Mouse (Mus musculus) liver, embryonic 14.5 days (tissue): ENCODE data around the gene Alkbh3. TPM values are rescaled to one million over a fixed set of nuclear protein-coding genes. Genes with fewer than 3 reads are reported as not detected.

ENCODE experiments used
- ATAC-seq: fragments of 200-750 bp; cut with Nextera tagmentation; 2 replicates; pipeline ENCODE4 v1.8.0; 2017; ENCODE audit warnings: moderate number of reproducible peaks, mild to moderate bottlenecking, moderate library complexity; ENCODE audit not compliant: insufficient read depth
- DNase-seq, 3 experiments: peaks; one replicate each; pipeline ENCODE4 v3.0.0-alpha.2; 2012 to 2013; ENCODE audit warnings: low read depth in 3 of 3, low spot score in 3 of 3
- H3K27ac ChIP-seq: fragments of 300-500 bp; sonication (generic); 2 replicates; pipeline ENCODE4 v1.5.1; 2014; ENCODE audit warnings: moderate library complexity, mild to moderate bottlenecking, control low read depth, inconsistent platforms
- H3K27me3 ChIP-seq: fragments of 300-500 bp; sonication (generic); 2 replicates; pipeline ENCODE4 v1.6.1; 2014; ENCODE audit warnings: mild to moderate bottlenecking, low read length, moderate library complexity; ENCODE audit not compliant: control insufficient read depth, insufficient read depth
- H3K36me3 ChIP-seq: fragments of 300-500 bp; sonication (generic); replicated peaks from 2 replicates; pipeline ENCODE4 v1.6.1; 2014; ENCODE audit warnings: low read depth; ENCODE audit not compliant: control insufficient read depth, insufficient read depth
- H3K4me1 ChIP-seq, 2 experiments: fragments of 200-500 bp in 1 of 2; fragments of 300-500 bp in 1 of 2; sonication (generic) in 1 of 2; replicated peaks; 2 replicates each; pipeline ENCODE4 v1.6.1; 2012 to 2014; ENCODE audit warnings: antibody characterized with exemption in 1 of 2, inconsistent platforms in 1 of 2, low read length in 1 of 2; ENCODE audit not compliant: control insufficient read depth in 2 of 2, insufficient read depth in 2 of 2
- H3K4me2 ChIP-seq: fragments of 300-500 bp; sonication (generic); 2 replicates; pipeline ENCODE4 v1.6.1; 2014; ENCODE audit warnings: low read depth, mild to moderate bottlenecking, control low read depth, moderate library complexity
- H3K4me3 ChIP-seq, 2 experiments: fragments of 200-500 bp in 1 of 2; fragments of 300-500 bp in 1 of 2; sonication (generic) in 1 of 2; 2 replicates each; pipeline ENCODE4 v1.5.1; 2012 to 2014; ENCODE audit warnings: low read depth in 2 of 2, low read length in 2 of 2, mild to moderate bottlenecking in 2 of 2, control low read depth in 1 of 2, inconsistent platforms in 1 of 2, moderate library complexity in 1 of 2; ENCODE audit not compliant: insufficient read depth in 1 of 2
- H3K9ac ChIP-seq: fragments of 300-500 bp; sonication (generic); replicated peaks from 2 replicates; pipeline ENCODE4 v1.6.1; 2014; ENCODE audit warnings: mild to moderate bottlenecking, control low read depth, moderate library complexity
- H3K9me3 ChIP-seq: fragments of 300-500 bp; sonication (generic); 2 replicates; pipeline ENCODE4 v1.6.1; 2016; ENCODE audit warnings: low read length, mixed read lengths; ENCODE audit not compliant: control insufficient read depth
- CTCF ChIP-seq: IDR thresholded peaks from 2 replicates; pipeline ENCODE4 v1.5.1; 2016; ENCODE audit warnings: antibody characterized with exemption, low read depth, control low read depth
- EP300 ChIP-seq: IDR thresholded peaks from 2 replicates; pipeline ENCODE4 v1.6.1; 2016; ENCODE audit warnings: antibody characterized with exemption, low read depth
- WGBS: fragments of 180-500 bp; shearing (Covaris S2); extraction: QIAGEN DNeasy Blood & Tissue Kit; methylation state at CpG from one replicate; pipeline ENCODE4 v1.1.7; 2014; ENCODE audit not compliant: insufficient replicate concordance; 5-methylcytosine and 5-hydroxymethylcytosine counted together
- polyA plus RNA-seq, 2 experiments: library from polyadenylated mRNA; depleted of rRNA in 1 of 2; stranded (reverse) in 1 of 2; unstranded in 1 of 2; fragments of >200 nt; fragmentation: Nextera tagmentation in 1 of 2; extraction: Ambion mirVana in 1 of 2; gene quantifications; 2 replicates each; pipeline versions ENCODE4 v1.2.1 to v1.2.3; 2012 to 2014

The Alkbh3 gene
- polyA plus RNA-seq, 2 experiments = 21.4 to 32.1 TPM

DNA sequence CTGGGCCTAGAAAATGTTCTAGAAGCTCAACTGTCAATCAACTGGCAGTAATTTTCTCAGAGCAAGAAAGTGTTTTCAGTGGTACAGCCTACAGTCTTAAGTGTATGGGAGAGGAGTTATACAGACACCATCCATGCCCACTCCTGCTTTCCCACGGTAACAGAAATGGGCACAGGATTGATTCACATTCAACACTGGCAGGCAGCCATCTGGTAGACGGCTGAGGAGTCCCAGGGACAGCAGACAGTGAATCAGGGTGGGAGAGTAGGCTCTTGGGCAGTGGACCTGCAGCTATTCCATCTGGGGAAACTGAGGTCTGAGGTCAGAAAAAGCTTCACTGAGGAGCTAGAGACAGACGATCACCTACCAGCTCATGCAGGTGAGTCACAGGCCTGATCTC lies 39.0 kb downstream of the Alkbh3 start:
- H3K4me2 ChIP-seq = no peak overlapping the region
- no peaks in the 10 kb centered on the region for H3K27me3 ChIP-seq
- no peaks in the 10 kb centered on the region for H3K36me3 ChIP-seq
- DNase-seq = no peak
- H3K4me3 ChIP-seq = no peak overlapping the region
- no peak overlapping the region for H3K27ac ChIP-seq
- H3K9me3 ChIP-seq = no peaks in the 10 kb centered on the region
- H3K4me1 ChIP-seq = peaks cover 0 to under 1% of the 10 kb centered on the region in 2 experiments; a peak in 1 of 4 replicates
- H3K9ac ChIP-seq = no peak overlapping the region
- 52% methylated on average over 3 of the region's 3 CpGs for WGBS
- ATAC-seq = no peak
- TF ChIP-seq EP300 (no peak), CTCF (no peak)

DNA sequence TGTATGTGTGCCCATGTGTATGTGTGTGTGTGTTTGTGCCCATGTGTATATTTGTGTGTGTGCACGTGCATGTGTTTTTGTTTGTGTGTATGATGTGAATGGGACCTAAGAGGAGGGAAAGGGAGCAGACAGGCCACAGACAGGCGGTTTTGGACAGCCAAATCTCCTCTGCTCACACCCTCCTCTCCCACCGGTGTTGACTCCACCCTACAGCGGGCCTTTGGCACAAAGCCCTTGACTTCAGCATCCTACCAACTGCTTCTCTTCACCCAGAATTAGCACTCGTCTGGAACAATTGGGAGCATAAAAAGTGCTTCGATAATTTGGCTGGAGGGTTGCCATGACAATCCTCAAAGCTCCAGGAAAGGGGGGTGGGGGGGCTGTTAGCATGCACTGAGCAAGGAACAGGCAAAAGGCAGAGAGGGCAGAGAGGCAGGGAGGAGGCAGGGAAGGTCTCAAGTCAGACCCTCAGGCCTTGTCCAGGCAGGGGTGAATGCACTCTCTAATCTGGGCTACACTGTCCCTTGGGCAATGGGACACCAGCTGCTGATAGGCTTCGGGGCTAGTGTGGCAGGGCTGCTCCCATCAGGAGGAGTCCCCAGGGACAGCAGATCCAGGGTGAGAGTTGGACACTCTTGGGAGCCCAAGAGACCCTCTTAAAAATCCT lies 46.0 kb downstream of the Alkbh3 start:
- no peak for TF ChIP-seq CTCF
- TF ChIP-seq EP300 = no peak
- no peak overlapping the region for H3K4me2 ChIP-seq
- H3K27me3 ChIP-seq = no peaks in the 10 kb centered on the region
- H3K4me3 ChIP-seq = no peak overlapping the region
- DNase-seq (no peak), ATAC-seq (no peak)
- H3K9me3 ChIP-seq = no peaks in the 10 kb centered on the region
- WGBS = 52% methylated on average over 7 of the region's 7 CpGs
- no peaks in the 10 kb centered on the region for H3K36me3 ChIP-seq
- H3K9ac ChIP-seq = no peak overlapping the region
- no peaks in the 10 kb centered on the region; a peak in 1 of 4 replicates for H3K4me1 ChIP-seq
- H3K27ac ChIP-seq = no peak overlapping the region

DNA sequence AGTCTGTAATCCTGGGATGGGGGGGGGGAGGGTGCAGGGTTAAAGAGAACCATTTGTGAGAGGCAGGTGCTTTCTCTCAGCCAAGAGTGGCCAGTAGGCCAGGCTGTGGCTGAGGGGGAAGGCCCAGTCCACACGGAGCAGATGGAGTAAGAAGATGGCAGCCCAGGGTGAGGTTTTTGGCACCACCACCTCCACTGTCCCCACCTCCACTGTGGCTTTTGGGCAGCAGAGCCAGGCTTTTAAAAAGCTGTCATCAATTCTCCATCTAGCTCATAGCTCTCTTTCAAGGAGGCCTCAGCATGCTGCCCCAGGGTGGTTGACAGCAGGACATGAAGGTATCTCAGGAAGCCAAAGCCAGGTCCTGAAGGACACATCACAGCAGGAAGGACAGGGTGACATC lies 46.8 kb downstream of the Alkbh3 start:
- Histone ChIP-seq H3K4me3 (no peak overlapping the region), H3K36me3 (no peaks in the 10 kb centered on the region), H3K27ac (no peak overlapping the region), H3K9me3 (no peaks in the 10 kb centered on the region), H3K27me3 (no peaks in the 10 kb centered on the region), H3K4me1 (no peaks in the 10 kb centered on the region; a peak in 1 of 4 replicates), H3K4me2 (no peak overlapping the region), H3K9ac (no peak overlapping the region)
- ATAC-seq (no peak), DNase-seq (no peak)
- 72% methylated on average over 1 of the region's 1 CpGs for WGBS
- TF ChIP-seq CTCF (no peak), EP300 (no peak)

DNA sequence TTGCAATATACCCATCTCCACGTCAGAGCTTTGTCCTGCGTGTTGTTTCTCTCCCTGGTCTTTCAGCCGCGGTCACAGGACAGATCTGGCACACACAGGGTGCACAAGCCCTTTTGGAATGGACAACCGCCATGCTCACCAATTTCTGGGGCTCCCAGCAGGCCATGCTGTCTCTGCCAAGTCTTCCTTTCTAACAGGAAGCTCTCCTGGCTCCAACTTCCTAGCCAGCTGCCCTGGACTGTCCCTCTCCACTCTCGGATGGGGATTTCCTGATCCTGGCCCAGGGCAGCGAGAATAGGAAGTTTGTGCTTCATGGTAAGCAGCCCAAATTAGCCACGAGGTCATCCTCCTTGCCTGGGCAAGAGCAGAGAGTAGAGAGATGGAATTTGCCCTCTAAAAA lies 48.9 kb downstream of the Alkbh3 start:
- H3K27me3 ChIP-seq = peaks cover 17% of the 10 kb centered on the region
- H3K27ac ChIP-seq = no peak overlapping the region
- ATAC-seq (no peak), DNase-seq (no peak)
- no peaks in the 10 kb centered on the region for H3K36me3 ChIP-seq
- 38% methylated on average over 8 of the region's 8 CpGs for WGBS
- no peak overlapping the region for H3K4me2 ChIP-seq
- no peaks in the 10 kb centered on the region for H3K9me3 ChIP-seq
- TF ChIP-seq CTCF (no peak), EP300 (no peak)
- no peaks in the 10 kb centered on the region; a peak in 1 of 4 replicates for H3K4me1 ChIP-seq
- H3K9ac ChIP-seq = no peak overlapping the region
- no peak overlapping the region for H3K4me3 ChIP-seq

DNA sequence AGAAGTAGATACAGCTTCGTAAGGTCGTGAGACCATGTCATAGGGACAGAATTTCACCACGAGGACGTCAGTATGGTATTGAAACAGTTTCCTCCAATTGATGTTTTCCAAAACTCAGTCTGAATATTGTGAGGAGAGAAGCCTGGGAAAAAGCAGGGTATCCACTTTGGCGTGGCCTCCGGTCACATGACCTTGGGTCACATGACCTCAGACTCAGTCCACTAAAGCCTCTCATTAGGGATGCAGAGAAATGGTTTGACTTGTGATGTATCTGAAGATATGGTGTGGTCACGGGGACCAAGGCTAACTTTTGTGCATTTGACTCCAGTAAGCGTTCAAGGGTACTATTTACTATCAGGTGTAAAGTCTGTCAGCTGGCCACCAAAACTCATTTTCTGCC lies 51.3 kb downstream of the Alkbh3 start:
- Histone ChIP-seq H3K4me2 (no peak overlapping the region), H3K27ac (no peak overlapping the region), H3K9ac (no peak overlapping the region), H3K27me3 (peaks cover 39% of the 10 kb centered on the region), H3K4me3 (no peak overlapping the region), H3K9me3 (no peaks in the 10 kb centered on the region), H3K36me3 (no peaks in the 10 kb centered on the region), H3K4me1 (no peaks in the 10 kb centered on the region; a peak in 1 of 4 replicates)
- 55% methylated on average over 8 of the region's 8 CpGs for WGBS
- TF ChIP-seq CTCF = no peak
- no peak for TF ChIP-seq EP300
- no peak for DNase-seq
- ATAC-seq = no peak
